Mouse (Mus musculus) hindbrain, postnatal 0 days (tissue): ENCODE measurements at regions not wholly inside any gene's neighbourhood (a gene's known extent, or its start where the extent isn't known, plus 50 kb on each side); places are given as distances from the start of the nearest gene placed in this dataset.

Experiments
- ATAC-seq: fragments of 200-750 bp; cut with Nextera tagmentation; 2 replicates; pipeline ENCODE4 v1.8.0; 2017; ENCODE audit warnings: mild to moderate bottlenecking, moderate TSS enrichment, moderate library complexity
- DNase-seq: peaks from one replicate; pipeline ENCODE4 v3.0.0-alpha.2; 2015; ENCODE audit warnings: low spot score
- H3K27ac ChIP-seq: fragments of 300-500 bp; sonication (generic); 2 replicates; pipeline ENCODE4 v1.5.1; 2014; ENCODE audit warnings: mild to moderate bottlenecking
- H3K27me3 ChIP-seq: fragments of 300-500 bp; sonication (generic); 2 replicates; pipeline ENCODE4 v1.6.1; 2014; ENCODE audit warnings: low read length, mixed read lengths; ENCODE audit not compliant: insufficient read depth
- H3K36me3 ChIP-seq: fragments of 300-500 bp; sonication (generic); 2 replicates; pipeline ENCODE4 v1.6.1; 2014; ENCODE audit warnings: low read length, mixed read lengths; ENCODE audit not compliant: insufficient read depth
- H3K4me1 ChIP-seq: fragments of 300-500 bp; sonication (generic); 2 replicates; pipeline ENCODE4 v1.6.1; 2014; ENCODE audit warnings: antibody characterized with exemption, low read length, mixed read lengths; ENCODE audit not compliant: insufficient read depth
- H3K4me2 ChIP-seq: fragments of 300-500 bp; sonication (generic); 2 replicates; pipeline ENCODE4 v1.6.1; 2014; ENCODE audit warnings: low read depth, mild to moderate bottlenecking, low read length, moderate library complexity, mixed read lengths
- H3K4me3 ChIP-seq: fragments of 300-500 bp; sonication (generic); 2 replicates; pipeline ENCODE4 v1.5.1; 2014; ENCODE audit warnings: low read length
- H3K9ac ChIP-seq: fragments of 300-500 bp; sonication (generic); replicated peaks from 2 replicates; pipeline ENCODE4 v1.6.1; 2014; ENCODE audit warnings: mild to moderate bottlenecking, low read length, moderate library complexity, mixed read lengths
- H3K9me3 ChIP-seq: fragments of 300-500 bp; sonication (generic); 2 replicates; pipeline ENCODE4 v1.6.1; 2016; ENCODE audit warnings: low read length, mixed read lengths
- CTCF ChIP-seq: IDR thresholded peaks from 2 replicates; pipeline ENCODE4 v1.5.1; 2016; ENCODE audit warnings: antibody characterized with exemption, control low read depth, low read depth
- WGBS: fragments of 180-500 bp; shearing (Covaris S2); extraction: QIAGEN DNeasy Blood & Tissue Kit; methylation state at CpG from one replicate; pipeline ENCODE4 v1.1.7; 2014; 5-methylcytosine and 5-hydroxymethylcytosine counted together

DNA sequence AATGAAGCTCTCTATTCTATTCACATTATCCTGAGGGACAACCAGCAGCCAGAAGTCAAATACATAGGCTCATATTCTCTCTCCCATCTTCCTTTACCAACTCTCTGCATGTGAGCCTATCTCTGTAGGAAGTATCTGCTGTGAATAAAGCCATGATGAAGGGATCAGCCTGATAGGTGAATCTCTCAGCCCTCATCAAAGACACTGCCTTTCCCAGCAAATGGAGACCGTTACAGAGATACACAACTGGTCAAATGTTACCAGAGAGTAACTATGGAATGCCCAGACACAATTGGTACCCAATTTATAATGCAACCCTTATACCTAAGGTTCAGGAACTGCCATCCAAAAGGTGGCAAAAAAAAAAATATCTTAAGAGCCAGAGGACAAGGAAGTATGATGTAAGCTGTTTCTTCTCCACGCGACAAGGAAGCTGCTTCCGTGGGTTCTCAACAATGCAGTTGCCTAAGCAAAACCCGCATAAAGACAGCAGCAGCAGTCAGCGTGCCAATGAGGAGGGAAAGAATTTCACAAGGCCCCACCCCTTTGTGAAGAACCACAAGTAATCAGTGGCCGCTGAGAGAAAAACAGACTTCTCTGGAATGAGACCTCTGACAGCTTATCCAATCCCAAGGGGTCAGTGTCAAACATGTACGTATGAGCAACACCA, 248.9 kb downstream of the Dhx15 start:
- ATAC-seq (no peak), DNase-seq (no peak)
- Histone ChIP-seq H3K27ac (no peak overlapping the region), H3K9me3 (no peaks in the 10 kb centered on the region), H3K27me3 (no peaks in the 10 kb centered on the region), H3K4me3 (no peak overlapping the region), H3K4me2 (no peak overlapping the region), H3K4me1 (no peaks in the 10 kb centered on the region), H3K9ac (no peak overlapping the region), H3K36me3 (no peaks in the 10 kb centered on the region)
- 73% methylated on average over 8 of the region's 8 CpGs for WGBS
- TF ChIP-seq CTCF = no peak

DNA sequence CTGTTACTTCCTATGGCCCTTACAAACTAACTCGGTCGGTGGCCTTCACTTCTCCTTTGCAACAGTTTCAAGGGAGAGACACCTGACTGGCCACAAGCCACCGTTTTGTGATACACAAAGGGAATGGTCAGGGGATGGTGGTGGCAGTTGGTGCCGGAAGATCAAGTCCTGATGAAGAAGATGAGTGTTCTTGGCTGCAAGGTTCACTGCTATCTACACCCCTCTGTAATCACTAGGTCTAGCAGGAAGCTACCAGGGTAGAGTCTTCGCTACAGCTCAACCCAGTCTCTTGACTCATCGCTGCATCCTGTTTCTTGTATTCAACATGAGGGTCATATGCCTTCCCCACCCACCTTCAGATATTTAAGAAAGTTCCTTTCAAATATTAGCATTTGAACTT, 251.5 kb downstream of the Dhx15 start:
- Histone ChIP-seq H3K27me3 (no peaks in the 10 kb centered on the region), H3K4me2 (no peak overlapping the region), H3K36me3 (no peaks in the 10 kb centered on the region), H3K27ac (no peak overlapping the region), H3K9me3 (no peaks in the 10 kb centered on the region), H3K4me1 (peaks cover 5% of the 10 kb centered on the region; the same call in 1 of the 2 replicates), H3K9ac (no peak overlapping the region), H3K4me3 (no peak overlapping the region)
- WGBS = 91% methylated on average over 6 of the region's 6 CpGs
- DNase-seq (no peak), ATAC-seq (no peak)
- no peak for TF ChIP-seq CTCF

DNA sequence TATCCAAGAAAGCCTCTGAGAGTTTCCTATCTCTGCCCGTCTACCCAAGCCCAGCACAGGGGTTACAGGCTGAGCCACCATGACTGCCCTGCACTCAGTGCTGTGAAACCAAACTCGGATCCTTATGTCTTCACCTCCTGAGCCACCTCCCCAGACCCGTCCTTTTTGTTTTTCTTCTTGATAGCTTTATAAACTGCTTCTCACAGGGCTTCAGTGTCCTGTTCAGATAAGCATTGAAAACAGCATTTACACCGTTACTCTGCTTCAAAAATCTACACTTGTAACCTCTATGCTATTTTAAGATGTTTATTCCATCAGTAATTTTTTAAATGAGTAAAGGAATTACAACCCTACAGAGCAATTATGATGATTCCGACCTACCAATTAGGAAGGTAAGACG, 253.0 kb downstream of the Dhx15 start:
- no peaks in the 10 kb centered on the region for H3K36me3 ChIP-seq
- H3K27me3 ChIP-seq = no peaks in the 10 kb centered on the region
- no peak for TF ChIP-seq CTCF
- DNase-seq (no peak), ATAC-seq (no peak)
- H3K9ac ChIP-seq = no peak overlapping the region
- H3K4me3 ChIP-seq = no peak overlapping the region
- H3K9me3 ChIP-seq = no peaks in the 10 kb centered on the region
- 87% methylated on average over 6 of the region's 6 CpGs for WGBS
- H3K27ac ChIP-seq = no peak overlapping the region
- H3K4me2 ChIP-seq = no peak overlapping the region
- H3K4me1 ChIP-seq = peaks cover 5% of the 10 kb centered on the region; the same call in 1 of the 2 replicates

DNA sequence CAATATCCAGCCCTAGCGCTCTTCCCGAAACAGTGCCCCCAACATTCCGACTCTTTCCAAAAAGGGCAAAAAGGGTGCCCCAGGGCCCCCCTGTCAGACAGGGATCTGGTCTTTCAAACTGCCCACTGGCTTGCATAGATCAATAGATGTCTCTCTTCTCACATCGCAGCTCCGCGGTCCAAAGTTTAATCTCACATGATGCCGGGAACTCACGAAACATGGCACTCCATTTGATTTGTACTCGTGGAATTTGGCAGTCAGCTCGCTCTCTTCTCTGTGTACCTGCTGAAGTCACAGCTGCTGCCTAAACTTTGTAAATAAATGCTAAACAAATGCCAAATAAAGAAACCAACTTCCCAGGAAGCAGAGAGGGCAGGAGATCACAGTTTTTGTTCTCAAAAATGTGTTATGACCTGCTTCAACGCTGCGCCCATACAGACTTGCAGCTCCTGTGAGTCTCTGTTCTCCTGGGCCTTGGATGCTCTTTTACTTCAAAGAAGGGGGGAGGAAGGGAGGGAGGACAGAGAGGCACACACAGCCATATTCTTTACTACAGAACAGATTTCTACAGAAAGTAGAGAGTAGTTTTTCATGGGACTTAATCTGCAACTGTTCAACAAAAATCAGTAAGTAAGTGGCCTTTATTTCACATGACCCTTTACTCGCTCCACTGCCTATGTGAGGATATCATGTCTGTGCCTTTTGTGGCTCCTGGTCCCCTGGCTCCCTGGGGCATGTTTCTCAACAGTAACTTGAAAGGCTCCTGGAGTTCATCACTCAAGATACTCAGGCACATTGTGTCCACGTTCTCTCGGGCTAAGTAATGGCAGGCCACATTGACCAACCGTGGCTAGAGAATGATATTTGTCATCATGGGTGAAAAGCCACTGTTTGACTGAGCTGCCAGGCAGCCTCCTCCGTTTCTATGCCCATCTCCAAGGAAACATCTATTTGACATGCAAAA, 254.6 kb downstream of the Dhx15 start:
- Histone ChIP-seq H3K27me3 (no peaks in the 10 kb centered on the region), H3K4me3 (no peak overlapping the region), H3K4me1 (peaks cover 5% of the 10 kb centered on the region; the same call in 1 of the 2 replicates), H3K9me3 (no peaks in the 10 kb centered on the region), H3K36me3 (no peaks in the 10 kb centered on the region), H3K27ac (no peak overlapping the region), H3K4me2 (no peak overlapping the region), H3K9ac (no peak overlapping the region)
- DNase-seq (peak; percentile 6), ATAC-seq (peak; percentile 35)
- TF ChIP-seq CTCF = no peak
- WGBS = 49% methylated on average over 17 of the region's 17 CpGs

DNA sequence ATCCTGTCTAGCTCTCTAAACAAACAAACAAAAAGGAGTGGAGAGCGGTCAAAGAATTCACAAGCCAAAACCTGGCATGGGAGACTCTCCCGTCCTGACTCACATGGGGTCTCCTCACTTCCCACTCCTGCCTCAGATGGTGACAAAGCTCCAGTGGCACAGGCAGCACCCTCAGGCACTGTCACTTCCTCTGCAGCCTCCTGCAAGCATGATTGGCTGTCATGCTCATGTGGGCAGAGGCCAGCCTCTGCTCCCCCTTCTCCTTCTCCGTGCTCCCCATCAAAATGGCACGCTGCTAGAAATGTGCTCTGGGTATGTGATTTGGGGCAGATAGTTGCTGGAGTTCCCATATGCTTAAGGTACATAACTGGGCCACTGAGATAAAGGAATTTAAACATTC, 255.4 kb downstream of the Dhx15 start:
- no peak for TF ChIP-seq CTCF
- Histone ChIP-seq H3K27ac (no peak overlapping the region), H3K4me1 (peaks cover 5% of the 10 kb centered on the region; the same call in 1 of the 2 replicates), H3K27me3 (no peaks in the 10 kb centered on the region), H3K9ac (no peak overlapping the region), H3K4me2 (no peak overlapping the region), H3K36me3 (no peaks in the 10 kb centered on the region), H3K9me3 (no peaks in the 10 kb centered on the region), H3K4me3 (no peak overlapping the region)
- DNase-seq (no peak), ATAC-seq (no peak)
- 71% methylated on average over 4 of the region's 4 CpGs for WGBS

DNA sequence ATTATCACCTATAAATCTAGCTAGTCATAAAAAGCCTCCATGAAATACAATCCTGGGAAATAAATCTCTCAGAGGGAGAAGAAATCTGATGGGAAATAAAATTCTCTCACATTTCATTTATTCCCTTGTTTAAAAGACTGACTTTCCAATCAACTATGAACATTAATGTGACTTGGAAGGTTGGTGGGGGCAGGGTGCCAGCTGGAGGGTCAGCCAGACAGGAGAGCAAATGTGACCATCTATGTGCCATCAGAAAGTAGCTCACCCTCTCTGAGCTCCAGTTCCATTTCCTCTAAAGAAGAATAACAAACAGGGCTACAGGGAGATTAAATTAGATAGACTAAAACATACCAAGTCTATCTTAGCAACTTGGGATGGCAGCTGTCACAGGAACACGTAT, 257.0 kb downstream of the Dhx15 start:
- WGBS = 84% methylated on average over 1 of the region's 1 CpGs
- Histone ChIP-seq H3K9ac (no peak overlapping the region), H3K36me3 (no peaks in the 10 kb centered on the region), H3K9me3 (no peaks in the 10 kb centered on the region), H3K27me3 (no peaks in the 10 kb centered on the region), H3K4me2 (no peak overlapping the region), H3K27ac (no peak overlapping the region), H3K4me3 (no peak overlapping the region), H3K4me1 (peaks cover 5% of the 10 kb centered on the region; the same call in 1 of the 2 replicates)
- DNase-seq (no peak), ATAC-seq (no peak)
- no peak for TF ChIP-seq CTCF

DNA sequence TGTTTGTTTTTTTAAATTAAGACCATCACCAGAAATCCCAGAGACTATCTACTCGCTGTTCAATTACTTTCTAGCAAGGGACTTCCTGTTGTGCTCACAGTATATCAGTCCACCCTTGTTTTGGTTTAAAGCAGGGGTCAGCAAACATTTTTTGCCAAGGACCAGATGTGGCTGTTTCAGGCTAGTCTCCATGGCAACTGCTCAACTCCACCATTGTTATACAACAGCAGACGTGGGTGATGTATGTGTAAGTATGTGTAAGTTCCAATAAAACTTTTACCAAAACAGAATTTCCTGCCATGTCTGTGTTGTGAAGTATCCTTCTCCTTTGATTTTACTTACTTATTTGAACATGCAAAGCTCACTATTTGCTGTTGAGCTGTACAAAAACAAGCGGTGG, 259.9 kb downstream of the Dhx15 start:
- 78% methylated on average over 3 of the region's 3 CpGs for WGBS
- Histone ChIP-seq H3K27me3 (no peaks in the 10 kb centered on the region), H3K27ac (no peak overlapping the region), H3K9ac (no peak overlapping the region), H3K36me3 (no peaks in the 10 kb centered on the region), H3K9me3 (no peaks in the 10 kb centered on the region), H3K4me2 (no peak overlapping the region), H3K4me3 (no peak overlapping the region), H3K4me1 (no peaks in the 10 kb centered on the region)
- ATAC-seq = no peak
- no peak for TF ChIP-seq CTCF
- DNase-seq = no peak
